Mouse (Mus musculus) olfactory bulb, adult 2 months (tissue): ENCODE data around the gene Acvr1b.

Experiments used
- CTCF ChIP-seq: fragments of 200-500 bp; IDR thresholded peaks from 2 replicates; pipeline ENCODE4 v1.5.1; 2012; ENCODE audit warnings: low read depth, mild to moderate bottlenecking, low read length, moderate library complexity; ENCODE audit not compliant: insufficient read depth
- POLR2A ChIP-seq: fragments of 200-500 bp; IDR thresholded peaks from 2 replicates; pipeline ENCODE4 v1.6.1; 2012; ENCODE audit warnings: mild to moderate bottlenecking, low read depth, low read length, moderate library complexity; ENCODE audit not compliant: insufficient read depth

GRCm38 (mm10) chr15:101132761-101133160, 41.1 kb upstream of the Acvr1b start:
- TF ChIP-seq POLR2A (no peak), CTCF (no peak)
